Mouse (Mus musculus): ENCODE measurements around the gene Bst2.
"Not testable (repeated sequence)": the region's sequence is repeated elsewhere in the genome, so short reads cannot be mapped to it uniquely, and the experiment has no call there.

Gene Bst2

GRCm38 (mm10) chr8:71558958-71559690 is 21.9 kb upstream of the Bst2 start:
- peak; percentile 83 for DNase-seq (ENCODE audit: low spot score)

- DNase-seq (ENCODE audit: low spot score): no peak
Measured at GRCm38 (mm10) chr8:71558071-71558957, 21.1 kb upstream of the Bst2 start, which contains the start of gene Tmem221. TSS of gene Tmem221 (minus strand) at chr8:71558871.

DNA sequence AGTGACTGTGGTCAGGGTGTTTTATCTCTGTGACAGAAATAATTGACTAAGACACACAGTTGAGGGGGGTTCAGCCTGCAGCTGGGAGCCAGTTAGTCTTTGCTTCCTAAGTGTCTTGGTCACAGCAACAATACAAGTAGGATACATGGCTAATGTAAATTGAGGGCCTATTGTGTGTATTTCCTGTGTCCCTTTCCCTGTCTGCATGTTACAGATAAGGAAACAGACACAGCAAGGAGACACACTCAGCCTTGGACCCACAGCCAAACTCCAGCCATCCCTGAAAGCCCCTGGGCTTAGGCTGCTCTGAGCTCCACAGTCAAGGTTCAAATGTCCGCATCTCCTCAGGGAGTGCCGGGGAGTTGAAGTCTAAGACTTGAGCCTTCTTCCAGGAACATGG is 17.4 kb upstream of the Bst2 start:
- no peak for DNase-seq (ENCODE audit: low spot score)

DNA sequence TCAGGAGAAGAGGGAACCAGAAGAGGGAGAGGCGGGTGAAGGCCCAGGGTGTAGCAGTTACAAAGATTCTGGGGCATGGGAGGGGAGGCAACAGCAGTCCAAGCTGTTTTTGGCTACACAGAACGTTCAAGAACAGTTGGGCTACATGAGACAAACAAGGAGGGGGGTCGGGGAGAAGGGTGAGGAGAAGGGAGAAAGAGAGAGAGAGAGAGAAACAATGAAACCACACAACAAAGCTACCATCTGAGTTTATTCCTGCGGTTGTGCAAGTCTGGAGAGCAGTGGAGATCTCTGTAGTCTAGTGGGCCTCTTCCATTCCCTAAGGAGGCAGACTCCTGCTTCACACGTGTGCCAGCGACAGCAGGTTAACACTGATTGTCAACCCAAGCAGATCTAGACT is 16.7 kb upstream of the Bst2 start:
- no peak for DNase-seq (ENCODE audit: low spot score)

- no peak for DNase-seq (ENCODE audit: low spot score)
Measured at GRCm38 (mm10) chr8:71552770-71553169, 15.5 kb upstream of the Bst2 start.

GRCm38 (mm10) chr8:71550754-71551153 is 13.5 kb upstream of the Bst2 start:
- no peak for DNase-seq (ENCODE audit: low spot score)

DNA sequence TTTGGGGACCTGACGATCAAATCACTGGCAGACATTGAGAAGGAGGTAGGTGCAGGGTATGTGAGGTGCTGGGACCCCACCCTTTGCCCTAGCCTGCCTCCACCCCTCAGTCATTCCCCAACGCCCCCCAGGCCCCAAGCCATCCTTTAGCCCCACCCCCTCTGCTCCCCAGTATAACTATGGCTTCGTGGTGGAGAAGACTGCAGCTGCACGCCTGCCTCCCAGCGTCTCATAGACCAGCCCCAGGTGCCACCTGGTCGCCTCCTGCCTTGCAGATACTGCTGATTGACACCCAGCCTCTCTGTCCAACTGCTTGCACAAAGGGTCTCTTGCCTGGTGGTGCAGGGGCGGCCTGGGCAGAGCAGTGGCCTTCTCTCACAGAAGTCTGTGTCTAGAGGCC is 10.3 kb upstream of the Bst2 start:
- DNase-seq (ENCODE audit: low spot score): no peak

DNA sequence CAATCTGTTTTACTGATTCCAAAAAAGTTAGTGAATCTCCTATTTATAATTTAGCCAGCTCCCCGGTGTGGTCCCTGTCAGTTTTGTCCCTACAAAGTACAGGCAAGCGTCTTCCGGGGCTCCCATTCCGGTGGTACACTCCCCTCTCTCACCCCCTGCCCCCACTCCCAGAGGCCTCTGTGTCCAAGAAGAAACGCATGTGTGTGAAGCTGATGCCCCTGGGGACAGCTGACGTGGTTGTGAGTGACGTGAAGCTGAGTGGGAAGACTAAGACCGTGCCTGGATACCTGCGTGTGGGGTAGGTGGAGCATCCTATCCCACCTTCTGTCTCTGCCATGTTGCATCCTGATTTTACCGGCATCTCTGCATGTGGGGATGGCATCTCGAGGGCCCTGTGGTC is 7.8 kb upstream of the Bst2 start:
- DNase-seq (ENCODE audit: low spot score): no peak

DNA sequence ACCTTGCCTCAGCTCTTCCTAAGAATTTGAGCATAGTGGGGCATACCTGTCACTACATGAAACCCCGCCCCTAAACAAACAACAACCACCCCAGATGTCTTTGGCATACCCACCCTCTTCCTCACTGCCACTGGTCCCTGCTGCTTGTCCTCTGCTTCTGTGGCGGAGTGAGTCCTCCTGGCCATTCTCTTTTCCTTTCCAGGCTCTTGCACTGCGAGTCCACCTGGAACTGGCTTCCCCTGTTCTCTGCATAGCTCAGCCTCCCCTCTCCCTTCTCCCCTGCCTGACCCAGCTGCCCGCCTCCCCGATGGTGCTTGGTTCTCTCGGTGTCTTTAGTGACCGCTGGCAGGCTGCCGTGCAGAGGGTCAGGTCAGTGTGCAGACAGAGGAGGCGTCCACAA is 6.5 kb upstream of the Bst2 start:
- no peak for DNase-seq (ENCODE audit: low spot score)

DNA sequence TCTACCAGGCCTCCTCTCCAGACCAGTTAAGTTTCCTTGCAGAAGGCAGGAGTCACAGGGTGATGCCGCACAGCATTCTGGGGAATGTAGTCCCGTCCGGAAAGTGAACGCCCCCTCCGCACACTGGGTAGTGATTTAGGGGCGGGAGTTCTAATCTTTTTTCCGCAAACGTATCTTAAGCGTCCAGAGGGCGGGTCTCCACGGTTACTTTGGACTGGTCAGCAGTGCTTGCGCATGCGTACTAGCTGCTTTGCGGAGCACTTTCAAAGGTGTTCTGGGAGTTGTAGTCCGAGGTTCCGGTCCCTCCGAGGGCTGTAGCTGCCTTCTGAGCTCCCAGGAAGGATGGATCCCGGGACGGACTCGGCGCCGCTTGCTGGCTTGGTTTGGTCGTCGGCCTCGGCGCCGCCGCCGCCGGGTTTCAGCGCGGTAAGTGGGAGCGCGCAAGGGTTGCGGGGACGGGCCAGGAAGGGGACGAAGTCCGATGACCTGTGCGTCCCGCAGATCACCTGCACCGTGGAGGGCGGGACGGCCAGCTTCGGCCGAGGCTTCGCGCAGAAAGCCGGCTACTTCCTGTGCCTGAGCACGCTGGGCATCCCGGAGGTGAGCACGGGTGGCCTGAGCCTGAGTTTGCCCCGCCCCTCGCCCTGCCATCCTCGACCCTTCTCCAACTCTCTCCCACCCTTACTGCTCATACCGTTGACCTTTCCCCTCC is 5.5 kb upstream of the Bst2 start, which contains the start of gene Mvb12a:
Gene Mvb12a (plus strand): TSS at position 291 of the 712 bp plus-strand sequence.
- peak; percentile 98 for DNase-seq (ENCODE audit: low spot score)

DNA sequence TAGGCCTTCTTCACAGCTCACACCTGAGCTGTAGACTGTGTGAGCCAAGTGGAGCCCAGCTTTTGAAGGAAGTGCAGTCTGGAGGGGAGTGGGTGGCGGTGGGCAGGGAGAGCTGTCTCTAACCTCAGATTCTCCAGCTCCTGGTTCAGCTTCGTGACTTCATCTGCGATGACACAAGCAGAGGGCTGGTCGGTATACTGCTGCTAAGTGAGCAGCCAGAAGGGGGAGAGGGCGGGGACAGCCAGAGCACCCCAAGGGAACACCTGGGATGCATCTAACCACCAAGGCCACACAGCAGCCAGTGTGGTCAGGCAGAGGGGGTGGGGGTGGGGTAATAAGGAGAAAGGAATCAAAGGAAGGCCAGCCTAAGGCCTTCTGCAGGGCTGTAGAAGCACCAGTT is 1.6 kb downstream of the Bst2 start:
- DNase-seq (ENCODE audit: low spot score): peak; percentile 49

DNA sequence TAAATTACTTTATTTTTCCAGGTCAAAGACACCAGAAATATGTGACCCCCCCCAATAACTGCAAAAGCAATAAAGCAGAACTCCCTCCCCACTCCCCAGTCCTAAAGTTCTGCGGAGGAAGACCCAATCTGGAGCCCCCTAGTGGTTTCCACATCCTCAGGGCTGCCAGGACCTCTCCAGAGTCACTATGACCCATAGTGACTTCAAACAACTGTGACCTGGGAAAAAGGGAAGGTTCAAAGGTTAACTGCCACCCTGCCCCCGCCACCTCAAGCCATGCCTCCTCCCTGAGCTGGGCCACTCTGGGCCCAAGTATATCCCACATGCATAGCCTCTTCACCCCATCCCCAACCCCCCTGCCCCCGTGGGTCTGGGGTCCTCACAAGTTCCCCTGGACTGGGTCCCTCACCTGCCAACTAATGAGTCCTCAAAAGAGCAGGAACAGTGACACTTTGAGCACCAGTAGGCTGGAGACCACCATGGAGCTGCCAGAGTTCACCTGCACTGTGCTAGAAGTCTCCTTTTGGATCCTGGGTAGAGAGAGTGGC is 2.9 kb downstream of the Bst2 start:
- DNase-seq (ENCODE audit: low spot score): no peak

DNA sequence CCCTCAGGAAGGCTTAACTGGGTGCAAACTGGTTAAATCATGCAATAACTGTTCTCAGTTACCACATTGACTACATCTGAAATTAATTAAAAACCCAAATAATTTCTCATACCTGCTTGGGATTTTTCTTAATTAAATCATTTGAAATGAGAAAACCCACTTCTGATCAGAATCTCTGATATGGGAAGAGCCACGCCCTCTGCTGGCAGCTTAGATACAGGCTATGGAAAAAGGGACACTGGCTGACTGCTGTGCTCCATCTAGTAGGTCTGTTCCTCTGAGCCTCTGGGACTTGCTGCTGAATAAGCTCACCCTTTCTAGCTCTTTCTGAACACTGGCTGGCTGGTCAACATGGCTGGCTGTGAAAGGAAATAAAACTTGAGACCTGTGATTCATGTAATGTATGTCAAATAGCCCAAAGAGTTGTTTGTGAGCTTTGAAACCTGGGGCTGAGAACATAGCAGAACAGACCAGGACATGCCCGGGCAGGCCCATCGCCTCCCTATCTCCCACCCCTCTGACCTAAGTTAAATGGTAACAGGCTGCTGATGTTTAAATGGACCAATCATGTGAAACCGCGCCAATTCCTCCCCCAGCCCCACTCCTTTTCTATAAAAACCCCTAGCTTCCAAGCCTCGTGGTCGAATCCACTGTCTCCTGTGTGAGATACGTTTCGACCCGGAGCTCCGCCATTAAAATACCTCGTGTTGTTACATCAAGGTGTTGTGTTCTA is 6.4 kb downstream of the Bst2 start:
- not testable (repeated sequence) for DNase-seq (ENCODE audit: low spot score)

DNA sequence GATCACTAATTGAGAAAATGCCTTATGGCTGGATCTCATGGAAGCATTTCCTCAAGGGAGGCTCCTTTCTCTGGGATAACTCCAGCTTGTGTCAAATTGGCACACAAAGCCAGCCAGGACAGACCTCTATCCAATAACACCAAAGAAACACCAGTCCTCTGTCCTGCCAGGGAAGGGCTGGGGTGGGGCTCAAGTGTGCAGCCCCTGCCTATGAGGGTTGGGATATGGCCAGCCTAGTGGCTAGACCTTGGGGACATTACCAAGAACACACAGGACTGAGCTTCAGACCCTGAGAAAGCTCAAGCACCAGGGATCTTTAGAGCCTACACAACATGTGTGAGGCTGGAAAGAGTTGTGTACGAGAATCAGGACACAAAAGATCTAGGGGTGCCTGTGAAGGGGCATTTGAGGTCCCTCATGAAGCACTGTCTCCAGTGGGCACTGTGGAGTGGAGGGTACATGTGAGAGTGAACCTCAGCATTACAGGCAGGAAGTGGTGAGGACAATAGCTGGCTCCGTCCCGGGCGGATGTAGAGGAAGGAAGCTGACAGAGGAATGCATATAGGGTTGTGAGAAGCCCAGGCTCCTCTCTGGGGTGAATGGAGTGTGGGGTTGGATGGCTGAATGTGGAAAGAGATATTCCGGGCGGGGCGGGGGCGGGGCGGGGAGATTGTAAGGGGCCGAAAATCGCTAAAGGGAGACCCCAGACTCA is 8.7 kb downstream of the Bst2 start:
- DNase-seq (ENCODE audit: low spot score): no peak

DNA sequence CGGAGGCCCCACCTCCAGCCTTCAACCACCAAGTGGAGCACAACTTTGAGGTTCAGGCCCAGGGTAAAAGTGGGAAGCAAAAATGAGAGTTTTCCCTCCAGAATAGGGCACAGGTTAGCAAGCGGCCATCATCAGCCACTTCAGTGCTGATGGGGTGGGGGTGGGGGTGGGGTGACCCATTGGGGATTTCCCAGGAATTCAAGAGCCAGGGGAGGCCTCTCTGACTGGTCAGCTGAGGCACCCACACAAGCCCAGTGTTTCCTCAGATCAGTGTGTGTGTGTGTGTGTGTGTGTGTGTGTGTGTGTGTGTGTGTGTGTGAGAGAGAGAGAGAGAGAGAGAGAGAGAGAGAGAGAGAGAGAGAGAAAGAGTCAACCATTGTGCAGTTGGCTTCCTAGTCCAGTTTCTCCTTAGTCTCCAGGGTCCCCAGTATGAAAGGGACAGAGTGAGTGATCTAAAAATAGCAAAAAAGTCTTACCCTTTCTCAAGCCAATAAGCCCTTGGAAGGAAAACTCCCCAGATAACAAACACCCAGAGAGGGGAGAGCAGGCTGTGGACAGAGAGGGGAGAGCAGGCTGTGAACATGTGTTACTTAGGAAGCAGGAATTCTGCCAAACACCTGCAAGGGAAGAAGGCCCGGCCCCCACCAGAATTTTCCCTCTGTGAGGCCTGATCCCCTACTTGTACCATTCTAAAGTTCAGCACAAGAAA is 9.9 kb downstream of the Bst2 start:
- no peak for DNase-seq (ENCODE audit: low spot score)

- DNase-seq (ENCODE audit: low spot score): no peak
Measured at GRCm38 (mm10) chr8:71526272-71526671, 11.0 kb downstream of the Bst2 start.

- no peak for DNase-seq (ENCODE audit: low spot score)
Measured at GRCm38 (mm10) chr8:71525226-71526050, 11.8 kb downstream of the Bst2 start, which contains the start of gene Ccdc194. TSS of gene Ccdc194 (minus strand) at chr8:71525711.

DNA sequence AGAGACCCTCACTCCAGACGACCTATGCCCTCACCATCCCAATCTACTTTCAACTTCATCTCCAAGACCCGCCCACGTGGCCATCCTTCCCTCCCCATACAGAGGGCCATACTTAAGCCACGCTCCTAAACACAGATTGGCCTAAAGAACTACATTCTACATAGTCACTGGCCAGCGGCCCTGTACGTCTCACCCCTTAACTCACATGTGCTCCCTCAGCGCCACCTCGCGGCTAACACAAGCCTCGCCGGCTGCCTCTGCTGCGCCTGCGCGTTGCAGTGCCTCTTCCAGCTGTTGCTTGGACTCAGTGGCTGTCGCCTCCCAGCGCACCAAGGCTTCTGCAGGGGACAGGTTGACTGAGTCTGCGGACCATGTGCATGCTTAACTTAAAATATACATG is 15.6 kb downstream of the Bst2 start:
- peak; percentile 87 for DNase-seq (ENCODE audit: low spot score)

All from ovary, adult 18-20 months (tissue).